Mouse (Mus musculus) lung, postnatal 36 days (tissue): Measurements from ENCODE around the gene Lrp6.

Experiments used
- DNase-seq: peaks from one replicate; pipeline ENCODE4 v3.0.0; 2022; ENCODE audit warnings: mixed read lengths

Gene Lrp6

DNA sequence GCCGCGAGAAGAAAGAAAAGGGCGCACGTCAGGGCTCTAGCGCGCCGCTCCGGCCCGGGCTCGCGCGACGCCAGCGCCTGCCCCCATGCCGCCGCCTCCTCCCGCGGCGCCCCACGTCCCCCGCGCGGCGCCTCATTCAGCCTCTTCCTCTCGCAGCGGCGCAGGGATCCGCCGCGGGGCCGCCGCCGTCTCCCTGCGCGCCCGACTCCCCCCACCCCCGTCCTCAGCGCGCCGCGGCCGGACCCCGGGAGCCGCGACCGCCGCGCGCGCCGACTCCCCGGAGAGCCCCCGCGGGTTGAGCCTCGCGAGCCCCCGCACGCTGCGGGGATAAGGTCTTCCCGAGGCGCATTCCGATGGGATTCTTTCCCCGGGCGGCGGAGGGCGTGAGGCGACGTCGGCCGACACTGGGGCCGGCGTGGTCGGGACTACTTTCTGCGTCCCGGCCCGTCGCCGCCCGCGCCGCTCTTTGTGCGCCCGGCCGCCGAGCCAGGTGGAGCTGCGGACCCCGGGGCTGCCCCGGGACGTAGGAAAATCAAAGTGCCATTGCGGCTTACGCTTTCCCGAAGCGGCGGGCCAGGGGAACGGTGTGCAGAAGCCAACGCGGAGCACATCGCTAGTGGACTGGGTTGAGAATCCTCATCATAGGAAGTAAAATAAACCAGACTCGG is at the start of gene Lrp6:
Gene Lrp6, minus strand, starts transcription at position 148 of the 668 bp plus-strand sequence.
- DNase-seq, result peak; percentile 84

DNA sequence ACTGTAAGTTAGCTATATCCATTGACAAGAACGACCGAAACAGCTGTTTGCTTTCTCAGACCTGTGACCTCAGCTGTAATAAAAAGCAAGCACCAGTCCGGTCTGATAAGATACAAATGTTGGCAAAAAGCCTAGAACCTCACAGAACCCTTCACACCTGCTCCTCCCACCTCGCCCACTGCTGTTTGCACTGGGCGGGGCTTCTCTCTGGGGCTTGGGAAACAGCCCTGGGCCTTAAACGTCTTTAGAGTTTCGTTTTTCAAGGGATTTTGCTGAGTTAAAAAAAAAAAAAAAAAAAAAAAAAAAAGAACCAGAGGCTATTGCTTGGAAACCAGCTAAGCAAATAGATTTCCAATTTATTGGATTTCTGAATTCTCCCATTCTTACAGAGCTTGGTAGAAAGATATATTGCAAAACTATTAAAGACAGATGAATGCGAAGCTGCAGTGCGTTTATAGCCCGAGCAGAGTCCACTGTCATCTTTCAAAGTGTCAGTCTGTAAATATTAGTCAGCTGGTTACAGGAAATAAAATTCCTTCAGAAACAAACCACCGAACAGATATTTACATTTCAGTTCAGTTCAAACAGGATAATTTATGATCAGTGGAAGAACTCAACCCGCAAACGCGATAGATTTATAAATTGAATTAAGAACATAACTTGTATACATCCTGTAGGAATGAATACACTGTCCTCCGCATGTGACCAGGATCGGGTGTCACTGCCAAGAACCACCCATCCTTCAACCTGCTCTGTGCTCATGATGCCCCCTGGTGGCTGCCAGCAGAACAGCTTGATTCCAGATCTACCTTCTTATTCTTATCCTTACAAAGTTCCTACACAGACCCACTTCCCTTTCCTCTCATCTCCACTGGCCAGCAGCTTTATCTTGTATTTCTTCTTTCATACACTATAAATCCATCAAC is 48.2 kb upstream of the Lrp6 start:
- DNase-seq, result peak; percentile 95

- no peak for DNase-seq
Measured at GRCm38 (mm10) chr6:134614322-134614721, 47.6 kb upstream of the Lrp6 start.

- DNase-seq, result no peak
Measured at GRCm38 (mm10) chr6:134611896-134612295, 45.1 kb upstream of the Lrp6 start.

GRCm38 (mm10) chr6:134610380-134610779 is 43.6 kb upstream of the Lrp6 start:
- DNase-seq, result no peak

DNA sequence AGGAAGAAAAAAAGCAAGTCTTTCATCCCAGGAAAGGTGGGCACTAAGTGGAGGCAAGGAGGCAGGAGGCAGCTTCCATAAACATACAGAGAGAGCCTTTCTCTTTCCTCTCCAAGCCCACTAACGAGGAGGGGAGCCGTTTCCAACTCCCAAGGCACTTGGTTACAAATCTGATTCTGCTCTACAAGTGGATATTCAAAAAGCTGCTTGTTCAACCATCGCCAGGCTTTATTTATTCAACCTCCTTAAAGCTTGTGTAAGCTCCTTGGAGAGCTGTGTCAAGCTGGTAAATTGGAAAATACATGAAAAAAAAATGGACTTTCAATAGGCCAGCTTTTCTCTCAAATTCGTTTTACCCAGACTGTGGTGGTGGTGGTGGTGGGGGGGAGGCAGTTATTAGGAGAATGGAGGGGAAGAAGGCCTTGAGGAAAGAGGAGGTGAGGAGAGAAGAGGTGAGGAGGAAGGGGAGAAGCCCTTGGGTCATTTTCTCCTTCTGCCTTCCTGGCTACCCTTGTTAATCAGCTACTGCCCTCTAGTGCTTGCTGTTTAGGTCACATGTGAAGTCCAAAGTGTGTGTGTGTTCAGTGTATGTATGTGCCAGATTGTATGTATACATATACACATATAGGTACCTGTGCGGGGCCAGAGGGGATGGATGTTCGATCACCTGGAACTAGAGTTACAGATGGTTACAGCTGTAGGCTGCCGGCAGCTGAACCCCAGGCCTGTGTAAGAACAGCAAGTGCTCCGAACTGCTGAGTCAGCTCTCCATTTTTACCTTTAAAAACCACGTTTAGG is 40.4 kb upstream of the Lrp6 start:
- DNase-seq, result peak; percentile 85

DNA sequence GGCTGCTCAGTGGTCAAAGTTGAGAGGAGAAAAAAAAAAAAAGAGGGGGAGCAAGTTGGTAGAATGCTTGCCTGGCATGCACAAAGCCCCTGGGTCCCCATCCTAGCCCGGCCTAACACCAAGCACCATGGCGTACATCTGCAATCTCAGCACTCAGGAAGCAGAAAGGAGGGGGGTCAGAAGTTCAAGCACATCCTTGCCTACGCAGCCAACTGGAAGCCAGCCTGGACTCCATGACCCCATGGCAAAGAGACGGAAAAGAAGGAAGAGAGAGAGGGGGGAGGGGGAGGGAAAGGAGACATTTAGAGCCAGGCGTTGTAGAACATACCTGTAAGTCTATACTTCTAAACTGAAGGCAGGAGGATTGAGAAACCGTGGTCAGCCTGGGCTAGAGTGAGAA is 39.8 kb upstream of the Lrp6 start:
- peak; percentile 69 for DNase-seq

- no peak for DNase-seq
Measured at GRCm38 (mm10) chr6:134605196-134605595, 38.4 kb upstream of the Lrp6 start.

- DNase-seq, result no peak
Measured at GRCm38 (mm10) chr6:134602371-134603003, 35.7 kb upstream of the Lrp6 start.

DNA sequence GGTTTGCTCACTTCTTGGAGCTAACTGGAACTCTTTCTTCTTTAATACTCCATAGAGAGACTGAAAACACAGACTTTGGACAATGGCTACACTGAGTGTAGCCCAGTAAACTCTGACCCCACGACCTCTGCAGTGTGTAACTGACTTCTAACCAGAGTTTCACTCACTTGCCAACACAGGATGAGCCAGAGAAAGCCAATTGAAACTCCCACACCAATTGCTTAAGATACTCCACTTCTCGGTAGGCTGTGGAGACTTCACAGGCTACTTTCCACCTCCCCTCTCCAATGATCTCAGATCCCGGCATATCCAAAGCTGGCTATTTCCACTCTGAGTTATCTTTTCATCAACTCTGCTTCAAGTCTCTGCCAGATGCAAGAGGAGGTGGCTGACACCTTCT is 35.0 kb upstream of the Lrp6 start:
- DNase-seq, result no peak

DNA sequence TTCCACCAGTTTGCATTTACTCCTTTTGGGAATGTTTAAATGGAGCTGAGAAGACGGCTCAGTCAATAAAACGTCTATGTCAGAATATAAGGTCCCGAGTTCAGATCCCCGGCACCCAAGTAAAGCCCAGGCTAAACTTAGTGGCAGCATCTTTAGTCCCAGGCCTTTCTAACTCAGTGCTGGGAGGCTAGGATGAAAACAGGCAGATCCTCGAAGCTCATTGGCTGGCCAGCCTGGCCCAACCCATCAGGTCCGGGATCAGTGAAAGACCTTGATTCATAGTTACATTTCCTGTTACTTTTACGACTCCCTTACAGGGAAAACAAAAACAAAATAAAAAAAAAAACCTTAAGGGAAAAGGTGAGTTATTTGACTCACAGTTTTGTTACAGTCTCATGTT is 34.4 kb upstream of the Lrp6 start:
- DNase-seq, result no peak

DNA sequence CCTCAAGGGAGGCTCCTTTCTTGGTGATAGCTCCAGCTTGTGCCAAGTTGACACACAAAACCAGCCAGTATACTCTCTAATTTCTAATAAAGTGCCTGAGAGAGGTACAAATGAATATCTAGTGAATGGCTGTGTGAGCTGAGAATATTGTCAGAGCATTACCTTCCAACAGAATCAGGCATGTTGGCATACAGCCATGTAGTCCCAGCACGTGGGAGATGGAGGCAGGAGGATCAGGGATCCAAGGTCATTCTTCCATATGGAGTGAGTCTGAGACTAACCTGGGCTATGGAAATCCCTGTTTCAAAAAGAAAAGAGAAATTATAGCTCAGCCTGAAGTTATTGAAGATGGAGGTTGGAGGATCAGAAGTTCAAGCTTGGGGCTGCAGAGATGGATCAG is 32.5 kb upstream of the Lrp6 start:
- DNase-seq, result no peak

DNA sequence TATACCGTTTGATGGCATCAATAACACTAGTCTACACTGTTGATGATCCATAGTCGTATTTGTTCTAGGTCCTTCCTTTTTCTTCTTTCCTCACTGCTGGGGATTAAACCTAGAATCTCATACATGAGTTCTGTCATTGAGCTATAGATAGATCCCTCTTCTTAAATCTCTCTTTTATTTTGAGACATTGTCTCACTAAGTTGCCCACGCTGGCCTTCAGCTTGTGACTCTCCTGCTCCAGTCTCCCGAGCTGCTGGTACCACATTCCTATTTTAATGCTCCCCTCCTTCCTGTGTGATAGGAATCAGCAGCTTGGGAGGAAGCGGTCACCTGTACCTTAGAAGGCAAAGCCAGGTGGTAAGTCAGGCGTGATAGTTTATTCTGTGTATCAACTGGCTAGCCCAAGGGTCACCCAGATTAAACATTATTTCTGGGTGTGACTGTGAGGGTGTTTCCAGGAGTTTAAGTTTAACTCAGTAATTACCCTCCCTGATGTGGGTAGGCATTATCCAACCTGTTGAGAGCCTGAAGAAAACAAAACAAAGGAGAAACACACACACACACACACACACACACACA is 31.0 kb upstream of the Lrp6 start:
- no peak for DNase-seq

- peak; percentile 87 for DNase-seq
Measured at GRCm38 (mm10) chr6:134594569-134595442, 28.0 kb upstream of the Lrp6 start.

DNA sequence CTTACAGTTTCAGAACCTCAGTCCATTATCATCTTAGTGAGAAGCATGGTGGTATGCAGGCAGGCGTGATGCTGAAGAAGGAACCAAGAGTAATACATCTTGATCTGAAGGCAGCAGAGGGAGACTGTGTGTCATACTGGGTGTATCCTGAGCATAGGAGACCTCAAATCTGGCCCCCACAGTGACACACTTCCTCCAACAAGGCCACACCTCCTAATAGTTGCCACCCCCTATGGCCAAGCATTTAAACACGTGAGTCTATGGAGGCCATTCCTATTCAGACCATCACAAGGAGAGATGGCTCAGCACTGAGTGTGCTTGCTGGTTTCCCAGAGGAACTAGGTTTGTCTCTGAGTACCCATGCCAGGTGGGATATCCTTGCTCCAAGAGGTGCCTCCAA is 24.8 kb upstream of the Lrp6 start:
- no peak for DNase-seq

DNA sequence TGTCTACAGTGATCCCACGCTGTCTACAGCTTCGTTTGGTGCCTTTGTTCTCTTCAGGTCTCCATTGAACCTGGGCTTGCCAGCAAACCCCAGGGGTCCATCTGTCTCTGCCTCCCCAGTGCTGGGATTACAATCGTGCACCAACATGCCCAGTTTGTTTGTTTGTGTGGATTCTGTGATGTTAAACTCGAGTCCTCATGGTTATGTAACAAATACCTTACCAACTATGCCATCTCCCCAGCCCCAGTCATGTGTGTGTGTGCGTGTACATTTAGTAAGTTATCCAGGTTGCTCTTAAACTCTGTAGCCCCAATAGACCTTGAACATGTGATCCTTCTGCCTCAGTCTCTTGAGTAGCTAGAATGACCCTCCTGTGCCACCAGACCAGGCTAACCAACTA is 19.5 kb upstream of the Lrp6 start:
- DNase-seq, result no peak

DNA sequence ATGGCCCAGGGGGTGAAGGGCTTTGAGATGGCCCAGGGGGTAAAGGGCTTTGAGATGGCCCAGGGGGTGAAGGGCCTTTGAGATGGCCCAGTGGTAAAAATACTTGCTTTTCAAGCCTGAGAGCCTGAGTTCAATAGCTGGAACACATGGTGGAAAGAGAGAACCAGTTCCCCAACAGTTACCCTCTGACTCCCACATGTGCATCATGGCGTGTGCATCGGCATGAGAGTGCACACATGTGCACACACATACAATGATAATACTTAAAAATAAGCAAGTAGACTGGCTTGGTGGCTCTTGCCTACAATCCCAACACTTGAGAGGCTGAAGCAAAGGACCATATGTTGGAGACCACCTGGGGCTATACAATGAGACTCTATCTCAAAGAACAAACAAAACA is 17.9 kb upstream of the Lrp6 start:
- no peak for DNase-seq

DNA sequence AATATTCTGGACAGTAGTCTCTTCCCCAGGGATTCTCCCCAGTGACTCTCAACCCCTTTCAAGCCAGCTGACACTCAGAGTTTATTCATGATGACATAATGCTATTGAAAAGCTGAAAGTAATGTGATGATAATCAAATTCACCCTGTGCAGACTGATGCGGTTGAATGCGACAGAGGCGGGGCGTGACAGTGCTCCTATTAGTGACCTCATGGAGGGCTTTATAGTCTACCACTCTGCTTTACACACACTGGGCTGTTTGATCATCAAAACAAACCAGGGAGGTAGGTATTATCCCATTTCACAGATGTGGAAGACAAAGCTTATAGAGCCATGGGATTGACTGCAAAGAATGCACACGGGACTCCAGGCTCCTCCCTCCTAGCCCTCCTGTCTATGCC is 15.3 kb upstream of the Lrp6 start:
- no peak for DNase-seq

DNA sequence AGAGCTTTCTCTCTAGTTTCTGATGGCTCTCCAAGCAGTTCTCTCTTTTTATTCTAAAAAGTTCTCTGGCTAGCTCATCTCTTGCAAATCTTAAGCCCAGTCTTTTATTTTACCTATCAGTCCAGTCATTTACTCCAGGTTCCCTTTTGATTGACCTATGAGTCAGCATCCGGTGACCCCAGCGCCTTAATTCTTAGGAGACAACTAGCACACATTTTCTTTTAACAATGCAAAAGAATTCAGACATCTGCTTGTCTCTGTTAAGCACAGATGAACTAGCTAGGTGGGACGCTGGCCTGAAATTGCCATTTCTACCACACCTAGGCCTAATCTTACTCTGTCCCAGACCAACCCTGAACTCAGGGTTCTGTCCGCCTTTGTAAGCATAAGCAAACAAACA is 12.7 kb upstream of the Lrp6 start:
- DNase-seq, result no peak

DNA sequence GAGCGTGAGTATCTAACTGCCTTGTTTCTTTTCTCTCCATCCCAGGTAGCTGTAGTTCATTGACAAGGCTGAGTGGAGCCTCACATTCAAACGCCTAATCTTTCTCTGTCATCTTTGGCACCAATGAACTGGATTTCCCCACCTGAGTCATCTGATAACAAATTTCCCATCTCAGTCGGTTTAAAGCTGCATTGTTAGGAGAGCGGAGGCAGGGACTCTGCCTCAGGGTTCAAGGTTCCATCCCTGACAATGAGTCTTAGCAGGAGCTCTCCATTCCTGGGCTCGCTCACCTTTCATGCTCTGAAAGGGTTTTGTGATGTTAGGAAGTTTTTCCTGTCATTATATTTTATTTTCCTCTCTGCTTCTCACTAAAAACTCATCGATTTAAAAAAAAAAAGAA is 11.3 kb upstream of the Lrp6 start:
- DNase-seq, result no peak

- DNase-seq, result peak; percentile 72
Measured at GRCm38 (mm10) chr6:134575288-134575741, 8.6 kb upstream of the Lrp6 start.
